Mouse (Mus musculus) cerebellum, adult 2 months (tissue): ENCODE data around the gene Psmd13.

Experiments
- CTCF ChIP-seq: fragments of 200-500 bp; IDR thresholded peaks from 2 replicates; pipeline ENCODE4 v1.5.1; 2011; ENCODE audit warnings: low read depth, mild to moderate bottlenecking, control low read depth, low read length, moderate library complexity, borderline replicate concordance; ENCODE audit not compliant: insufficient read depth
- POLR2A ChIP-seq: fragments of 200-500 bp; IDR thresholded peaks from 2 replicates; pipeline ENCODE4 v1.6.1; 2011; ENCODE audit warnings: low read length, control low read depth, borderline replicate concordance; ENCODE audit not compliant: insufficient read depth

DNA sequence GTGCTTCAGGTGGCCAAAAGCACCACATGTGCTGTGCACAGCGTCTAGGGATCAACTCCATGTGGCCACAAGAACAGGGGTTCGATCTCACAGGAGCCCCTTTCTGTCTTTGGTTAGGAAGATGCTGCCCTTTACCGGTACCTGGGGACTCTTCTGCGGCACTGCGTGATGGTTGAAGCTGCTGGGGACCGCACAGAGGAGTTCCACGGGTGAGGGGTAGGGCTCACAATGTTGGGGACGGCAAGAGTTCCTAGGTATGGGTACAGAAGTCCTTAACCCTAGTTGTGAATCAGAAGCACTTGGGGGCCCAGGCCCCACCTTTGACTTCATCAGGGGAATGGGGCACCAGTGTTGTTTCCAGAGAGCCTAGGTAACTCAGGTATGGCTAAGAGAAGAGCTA, 23.0 kb upstream of the Psmd13 start:
- TF ChIP-seq CTCF (no peak), POLR2A (no peak)
